Mouse (Mus musculus): ENCODE measurements around the gene Dennd5a. TPM values are rescaled to one million over a fixed set of nuclear protein-coding genes. Genes with fewer than 3 reads are reported as not detected.

The Dennd5a gene
- polyA plus RNA-seq, 1 experiment from 2014 or later = 48.4 TPM

GRCm38 (mm10) chr7:109859354-109859753, 100.9 kb downstream of the Dennd5a start:
- no peak overlapping the region for H3K27ac ChIP-seq

GRCm38 (mm10) chr7:109852752-109853212, 107.5 kb downstream of the Dennd5a start:
- WGBS = 31% methylated on average over 7 of the region's 7 CpGs
- Histone ChIP-seq H3K27me3 (peaks cover 14% of the 10 kb centered on the region), H3K4me2 (no peak overlapping the region), H3K4me1 (replicated peaks) (0 out of 2 replicates have a peak, but pooled peaks cover 4% of the 10 kb centered on the region), H3K9me3 (no peaks in the 10 kb centered on the region), H3K27ac (no peak overlapping the region), H3K4me3 (replicated peaks) (no peak overlapping the region), H3K9ac (replicated peaks) (no peak overlapping the region), H3K36me3 (no peaks in the 10 kb centered on the region)
- ATAC-seq (ENCODE audit: insufficient number of reproducible peaks, insufficient read depth, low FRiP score, low TSS enrichment, low read depth) = no peak

More at GRCm38 (mm10) chr7:109859354-109859753, 100.9 kb downstream of the Dennd5a start:
- ATAC-seq (ENCODE audit: insufficient number of reproducible peaks, insufficient read depth, low FRiP score, low TSS enrichment, low read depth) = no peak
- WGBS = 77% methylated on average over 6 of the region's 6 CpGs
- no peak overlapping the region for H3K4me3 ChIP-seq (replicated peaks)
- H3K9me3 ChIP-seq = no peaks in the 10 kb centered on the region
- no peak overlapping the region for H3K9ac ChIP-seq (replicated peaks)
- 0 out of 2 replicates have a peak, but pooled peaks cover 4% of the 10 kb centered on the region for H3K4me1 ChIP-seq (replicated peaks)
- no peak overlapping the region for H3K4me2 ChIP-seq
- no peaks in the 10 kb centered on the region for H3K36me3 ChIP-seq
- peaks cover 19% of the 10 kb centered on the region for H3K27me3 ChIP-seq

GRCm38 (mm10) chr7:109852017-109852416, 108.3 kb downstream of the Dennd5a start:
- Histone ChIP-seq H3K27ac (no peak overlapping the region), H3K4me3 (replicated peaks) (no peak overlapping the region), H3K4me1 (replicated peaks) (0 out of 2 replicates have a peak, but pooled peaks cover 4% of the 10 kb centered on the region), H3K9ac (replicated peaks) (no peak overlapping the region), H3K4me2 (no peak overlapping the region), H3K36me3 (no peaks in the 10 kb centered on the region), H3K9me3 (no peaks in the 10 kb centered on the region), H3K27me3 (peaks cover 14% of the 10 kb centered on the region)
- WGBS = 93% methylated on average over 7 of the region's 7 CpGs
- ATAC-seq (ENCODE audit: insufficient number of reproducible peaks, insufficient read depth, low FRiP score, low TSS enrichment, low read depth) = no peak

GRCm38 (mm10) chr7:109850531-109850930, 109.7 kb downstream of the Dennd5a start:
- Histone ChIP-seq H3K27me3 (peaks cover 14% of the 10 kb centered on the region), H3K27ac (no peak overlapping the region), H3K4me2 (no peak overlapping the region), H3K36me3 (no peaks in the 10 kb centered on the region), H3K4me1 (replicated peaks) (0 out of 2 replicates have a peak, but pooled peaks cover 4% of the 10 kb centered on the region), H3K9ac (replicated peaks) (no peak overlapping the region), H3K4me3 (replicated peaks) (no peak overlapping the region), H3K9me3 (no peaks in the 10 kb centered on the region)
- ATAC-seq (ENCODE audit: insufficient number of reproducible peaks, insufficient read depth, low FRiP score, low TSS enrichment, low read depth) = no peak
- WGBS = 79% methylated on average over 3 of the region's 3 CpGs

GRCm38 (mm10) chr7:109849750-109850434, 110.4 kb downstream of the Dennd5a start:
- no peak overlapping the region for H3K27ac ChIP-seq
- 69% methylated on average over 8 of the region's 8 CpGs for WGBS
- peaks cover 14% of the 10 kb centered on the region for H3K27me3 ChIP-seq
- ATAC-seq (ENCODE audit: insufficient number of reproducible peaks, insufficient read depth, low FRiP score, low TSS enrichment, low read depth) = no peak
- 0 out of 2 replicates have a peak, but pooled peaks cover 4% of the 10 kb centered on the region for H3K4me1 ChIP-seq (replicated peaks)
- H3K36me3 ChIP-seq = no peaks in the 10 kb centered on the region
- H3K9me3 ChIP-seq = no peaks in the 10 kb centered on the region
- no peak overlapping the region for H3K4me2 ChIP-seq
- H3K4me3 ChIP-seq (replicated peaks) = no peak overlapping the region
- H3K9ac ChIP-seq (replicated peaks) = no peak overlapping the region

GRCm38 (mm10) chr7:109848867-109849733, 111.2 kb downstream of the Dennd5a start:
- WGBS = 40% methylated on average over 11 of the region's 11 CpGs
- no peaks in the 10 kb centered on the region for H3K9me3 ChIP-seq
- no peak for ATAC-seq (ENCODE audit: insufficient number of reproducible peaks, insufficient read depth, low FRiP score, low TSS enrichment, low read depth)
- H3K4me2 ChIP-seq = no peak overlapping the region
- no peak overlapping the region for H3K27ac ChIP-seq
- H3K36me3 ChIP-seq = no peaks in the 10 kb centered on the region
- no peak overlapping the region for H3K9ac ChIP-seq (replicated peaks)
- no peak overlapping the region for H3K4me3 ChIP-seq (replicated peaks)
- H3K4me1 ChIP-seq (replicated peaks) = 0 out of 2 replicates have a peak, but pooled peaks cover 4% of the 10 kb centered on the region
- peaks cover 14% of the 10 kb centered on the region for H3K27me3 ChIP-seq

- WGBS = 88% methylated on average over 6 of the region's 6 CpGs
- Histone ChIP-seq H3K36me3 (no peaks in the 10 kb centered on the region), H3K9me3 (no peaks in the 10 kb centered on the region), H3K27ac (no peak overlapping the region), H3K4me2 (no peak overlapping the region), H3K9ac (replicated peaks) (no peak overlapping the region), H3K4me3 (replicated peaks) (no peak overlapping the region), H3K4me1 (replicated peaks) (0 out of 2 replicates have a peak, but pooled peaks cover 1% of the 10 kb centered on the region), H3K27me3 (0 out of 2 replicates have a peak, but pooled peaks cover under 1% of the 10 kb centered on the region)
- ATAC-seq (ENCODE audit: insufficient number of reproducible peaks, insufficient read depth, low FRiP score, low TSS enrichment, low read depth) = no peak
These were observed 116.2 kb downstream of the Dennd5a start for GRCm38 (mm10) chr7:109844100-109844499.

Other genes starting within 250 kb of the Dennd5a start
- 0.13 and 0.23 TPM in 2 replicates for gene BC051019, start 236.6 kb downstream of the Dennd5a start, polyA plus RNA-seq (2016; fragmentation: Nextera tagmentation; extraction: Ambion mirVana)
- not detected in 2 replicates for gene Ascl3, start 228.7 kb downstream of the Dennd5a start, polyA plus RNA-seq (2016; fragmentation: Nextera tagmentation; extraction: Ambion mirVana)
- 25.8 and 28.0 TPM in 2 replicates for gene Tmem9b, start 207.6 kb downstream of the Dennd5a start, polyA plus RNA-seq (2016; fragmentation: Nextera tagmentation; extraction: Ambion mirVana)
- 0.10 and 0.16 TPM in 2 replicates for gene Nrip3, start 178.4 kb downstream of the Dennd5a start, polyA plus RNA-seq (2016; fragmentation: Nextera tagmentation; extraction: Ambion mirVana)
- 0.81 and 1.0 TPM in 2 replicates for gene Scube2, start 94.8 kb downstream of the Dennd5a start, polyA plus RNA-seq (2016; fragmentation: Nextera tagmentation; extraction: Ambion mirVana)
- gene Tmem41b, start 26.5 kb upstream of the Dennd5a start, polyA plus RNA-seq (2016; fragmentation: Nextera tagmentation; extraction: Ambion mirVana) = 78.0 and 79.5 TPM in 2 replicates
- 44.2 and 46.5 TPM in 2 replicates for gene Ipo7, start 57.8 kb upstream of the Dennd5a start, polyA plus RNA-seq (2016; fragmentation: Nextera tagmentation; extraction: Ambion mirVana)
- 21.6 and 24.3 TPM in 2 replicates for gene Zfp143, start 100.7 kb upstream of the Dennd5a start, polyA plus RNA-seq (2016; fragmentation: Nextera tagmentation; extraction: Ambion mirVana)
- gene Wee1, start 161.6 kb upstream of the Dennd5a start, polyA plus RNA-seq (2016; fragmentation: Nextera tagmentation; extraction: Ambion mirVana) = 39.8 and 41.0 TPM in 2 replicates